Mouse (Mus musculus) liver, postnatal 0 days (tissue): Measurements from ENCODE around the gene Rps15. TPM values are rescaled to one million over a fixed set of nuclear protein-coding genes. Genes with fewer than 3 reads are reported as not detected.
A peak's percentile ranks its signal among the peaks of the same experiment; 100 is the strongest.

Experiments used
- ATAC-seq: fragments of 200-750 bp; cut with Nextera tagmentation; 2 replicates; pipeline ENCODE4 v1.8.0; 2017; ENCODE audit warnings: mild to moderate bottlenecking, moderate library complexity
- DNase-seq: peaks from one replicate; pipeline ENCODE4 v3.0.0-alpha.2; 2016
- H3K27ac ChIP-seq: fragments of 300-500 bp; sonication (generic); 2 replicates; pipeline ENCODE4 v1.5.1; 2014; ENCODE audit warnings: antibody characterized with exemption, moderate library complexity, mild to moderate bottlenecking, low read depth
- H3K27me3 ChIP-seq: fragments of 300-500 bp; sonication (generic); 2 replicates; pipeline ENCODE4 v1.6.1; 2014; ENCODE audit warnings: low read length, control low read depth, mixed read lengths; ENCODE audit not compliant: insufficient read depth
- H3K36me3 ChIP-seq: fragments of 300-500 bp; sonication (generic); replicated peaks from 2 replicates; pipeline ENCODE4 v1.6.1; 2014; ENCODE audit warnings: mild to moderate bottlenecking, control low read depth, low read length, moderate library complexity, mixed read lengths; ENCODE audit not compliant: insufficient read depth
- H3K4me1 ChIP-seq: fragments of 300-500 bp; sonication (generic); 2 replicates; pipeline ENCODE4 v1.6.1; 2014; ENCODE audit warnings: antibody characterized with exemption, mild to moderate bottlenecking, control low read depth; ENCODE audit not compliant: insufficient read depth
- H3K4me2 ChIP-seq: fragments of 300-500 bp; sonication (generic); 2 replicates; pipeline ENCODE4 v1.6.1; 2014; ENCODE audit warnings: low read depth, mild to moderate bottlenecking, low read length, moderate library complexity, mixed read lengths
- H3K4me3 ChIP-seq: fragments of 300-500 bp; sonication (generic); 2 replicates; pipeline ENCODE4 v1.5.1; 2014; ENCODE audit warnings: low read depth, low read length
- H3K9ac ChIP-seq: fragments of 300-500 bp; sonication (generic); replicated peaks from 2 replicates; pipeline ENCODE4 v1.6.1; 2014; ENCODE audit warnings: mild to moderate bottlenecking, moderate library complexity
- H3K9me3 ChIP-seq: fragments of 300-500 bp; sonication (generic); 2 replicates; pipeline ENCODE4 v1.6.1; 2016; ENCODE audit warnings: mild to moderate bottlenecking, control low read depth, low read length, mixed read lengths
- CTCF ChIP-seq: sonication (generic); IDR thresholded peaks from 2 replicates; pipeline ENCODE4 v1.5.1; 2016; ENCODE audit warnings: antibody characterized with exemption, low read depth
- EP300 ChIP-seq: IDR thresholded peaks from 2 replicates; pipeline ENCODE4 v1.6.1; 2016; ENCODE audit warnings: antibody characterized with exemption, low read depth, mild to moderate bottlenecking
- WGBS: fragments of 180-500 bp; shearing (Covaris S2); extraction: QIAGEN DNeasy Blood & Tissue Kit; methylation state at CpG from one replicate; pipeline ENCODE4 v1.1.7; 2014; ENCODE audit not compliant: insufficient replicate concordance; 5-methylcytosine and 5-hydroxymethylcytosine counted together
- polyA plus RNA-seq: library from polyadenylated mRNA; unstranded; fragments of >200 nt; fragmentation: Nextera tagmentation; extraction: Ambion mirVana; gene quantifications from 2 replicates; pipeline ENCODE4 v1.2.1, GENCODE M21; 2015

The Rps15 gene
- polyA plus RNA-seq, 1 experiment from 2014 or later: 466 TPM

DNA sequence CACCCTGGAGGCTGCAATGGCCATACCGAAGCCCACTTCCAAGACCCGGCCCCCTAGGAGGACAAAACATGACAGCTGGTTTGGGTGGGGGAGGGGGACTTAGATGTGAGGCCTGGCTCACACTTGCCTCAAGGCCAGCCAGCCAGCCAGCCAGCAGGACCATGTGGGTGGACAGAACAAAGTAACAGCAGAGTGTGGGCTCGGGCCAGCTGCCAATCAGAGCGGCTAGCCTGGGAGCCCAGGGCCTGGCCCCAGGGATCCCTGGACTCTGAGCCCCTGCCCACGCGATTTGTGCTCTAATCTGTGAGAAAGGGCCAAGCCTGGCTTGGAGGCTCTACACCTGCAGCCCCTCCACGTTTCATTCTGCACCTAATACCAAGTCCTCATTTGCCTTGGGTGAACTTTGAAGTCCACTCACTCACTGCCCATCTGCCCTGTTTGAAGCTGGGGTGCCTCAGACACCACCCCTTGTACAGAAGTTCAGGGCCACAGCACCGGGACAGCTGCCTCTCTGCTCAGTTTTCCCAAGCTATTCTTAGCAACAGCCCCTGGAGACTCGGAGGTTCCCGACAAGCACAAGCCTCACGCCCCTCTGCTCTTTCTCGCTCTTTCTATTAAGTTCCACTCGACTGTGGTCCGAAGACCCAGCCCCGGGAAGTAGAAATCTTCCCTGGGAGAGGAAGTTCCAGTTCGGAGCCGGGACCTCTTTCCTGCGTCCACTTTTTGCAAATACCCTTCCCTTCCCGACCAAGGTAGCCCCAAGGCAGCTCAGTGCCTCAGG is 32.2 kb upstream of the Rps15 start:
- Histone ChIP-seq H3K4me2 (peak overlapping the region; percentile 89), H3K9ac (peak overlapping the region; percentile 58), H3K27me3 (no peaks in the 10 kb centered on the region), H3K9me3 (no peaks in the 10 kb centered on the region), H3K36me3 (peaks cover 28% of the 10 kb centered on the region), H3K4me3 (peak overlapping the region; percentile 54), H3K4me1 (peaks cover 32% of the 10 kb centered on the region), H3K27ac (peak overlapping the region; percentile 97)
- DNase-seq (peak; percentile 80), ATAC-seq (0 out of 2 replicates have a peak, but pooled peaks have one; percentile 1)
- TF ChIP-seq EP300 (no peak), CTCF (no peak)
- WGBS: 14% methylated on average over 19 of the region's 19 CpGs

DNA sequence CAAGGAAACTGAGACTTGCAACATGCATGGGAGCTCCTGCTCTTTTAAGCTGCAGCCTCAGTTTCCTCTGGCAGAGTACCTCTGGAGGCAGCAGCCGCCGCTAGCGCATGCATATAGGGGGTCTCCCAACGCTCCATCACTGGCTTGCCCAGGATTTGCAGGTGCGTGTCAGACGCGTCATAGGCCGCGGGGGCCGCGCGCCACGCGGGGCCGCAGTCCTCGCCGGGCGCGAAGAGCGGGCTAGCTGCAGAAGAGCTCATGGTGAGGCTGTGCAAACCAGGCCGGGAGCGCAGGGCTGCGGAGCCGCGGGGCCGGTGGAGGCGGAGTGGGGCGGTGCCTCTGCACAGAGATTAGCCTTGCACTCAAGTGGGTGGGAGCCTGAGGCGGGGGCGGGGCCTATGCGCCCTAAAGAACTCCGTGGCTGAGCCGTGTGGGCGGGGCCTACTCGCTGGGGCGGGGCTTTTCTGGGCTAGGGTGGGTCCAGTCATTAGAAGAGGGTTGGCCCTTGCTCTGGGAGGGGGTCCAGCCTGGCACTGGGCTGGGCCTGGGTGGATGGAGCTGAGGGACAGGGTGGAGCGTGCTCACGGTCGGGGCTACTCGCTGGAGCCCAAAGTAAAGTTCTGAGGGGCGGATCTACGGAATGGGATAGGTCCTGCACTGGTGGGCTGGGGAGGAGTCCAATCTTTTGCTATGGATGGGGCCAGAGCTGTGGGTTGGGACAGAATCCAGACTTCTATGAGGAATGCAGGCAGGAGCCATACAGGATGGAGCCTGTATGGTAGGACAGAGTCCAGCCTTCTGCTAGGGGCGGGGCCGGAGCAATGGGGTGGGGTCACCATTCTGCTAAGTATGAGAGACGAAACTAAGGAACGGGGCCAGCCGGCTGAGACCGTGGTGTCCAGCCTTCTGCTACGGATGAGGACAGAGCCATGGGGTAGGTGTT is 31.3 kb upstream of the Rps15 start, which contains the start of the genes Gamt and Dazap1:
TSS of gene Gamt (minus strand) at position 371 of the 943 bp plus-strand sequence.
TSS of gene Dazap1 (plus strand) at position 845 of the 943 bp plus-strand sequence.
- 0 out of 2 replicates have a peak, but pooled peaks have one; percentile 32 for TF ChIP-seq EP300
- no peak for TF ChIP-seq CTCF
- under 1% methylated on average over 49 of the region's 49 CpGs for WGBS
- Histone ChIP-seq H3K9ac (peak within 1 kb of the TSS; percentile 61), H3K4me2 (peak within 1 kb of the TSS; percentile 89), H3K9me3 (no peaks in the 10 kb centered on the region), H3K4me3 (peak within 1 kb of the TSS; percentile 54), H3K4me1 (peaks cover 37% of the 10 kb centered on the region), H3K27ac (peak within 1 kb of the TSS; percentile 97), H3K27me3 (no peaks in the 10 kb centered on the region), H3K36me3 (peaks cover 19% of the 10 kb centered on the region)
- DNase-seq: peak; percentile 99
- peak; percentile 74 for ATAC-seq

- DNase-seq (peak; percentile 98), ATAC-seq (peak; percentile 62)
- Histone ChIP-seq H3K9ac (peak overlapping the region; percentile 61), H3K4me3 (peak overlapping the region; percentile 54), H3K4me1 (peaks cover 43% of the 10 kb centered on the region), H3K36me3 (peaks cover 15% of the 10 kb centered on the region), H3K27ac (peak overlapping the region; percentile 97), H3K9me3 (no peaks in the 10 kb centered on the region), H3K27me3 (no peaks in the 10 kb centered on the region), H3K4me2 (peak overlapping the region; percentile 89)
- WGBS: under 1% methylated on average over 14 of the region's 14 CpGs
- TF ChIP-seq EP300 (no peak), CTCF (no peak)
Measured at GRCm38 (mm10) chr10:80261585-80261968, 30.7 kb upstream of the Rps15 start.

DNA sequence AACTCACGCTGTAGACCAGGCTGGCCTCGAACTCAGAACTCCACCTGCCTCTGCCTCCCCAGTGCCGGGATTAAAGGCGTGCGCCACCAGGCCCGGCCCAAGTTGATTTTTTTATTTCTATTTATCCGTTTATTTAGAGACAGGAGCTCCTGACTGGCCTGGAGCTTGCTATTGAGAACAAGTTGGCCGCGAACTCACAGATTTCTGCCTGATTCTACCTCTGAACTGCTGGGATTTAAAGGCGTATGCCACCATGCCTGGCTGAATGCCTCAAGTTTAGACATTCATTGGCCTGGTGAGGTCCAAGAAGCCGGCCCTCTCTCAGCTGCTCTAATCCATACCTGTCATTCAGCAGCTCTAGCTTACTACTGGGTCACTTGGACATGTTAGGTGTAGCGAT is 30.1 kb upstream of the Rps15 start:
- TF ChIP-seq EP300: no peak
- no peak for TF ChIP-seq CTCF
- H3K36me3 ChIP-seq: peaks cover 15% of the 10 kb centered on the region
- no peaks in the 10 kb centered on the region for H3K27me3 ChIP-seq
- no peaks in the 10 kb centered on the region for H3K9me3 ChIP-seq
- H3K9ac ChIP-seq: 0 out of 2 replicates have a peak overlapping the region, but pooled peaks have one; percentile 12
- peak overlapping the region; percentile 89 for H3K4me2 ChIP-seq
- peaks cover 49% of the 10 kb centered on the region for H3K4me1 ChIP-seq
- H3K27ac ChIP-seq: peak overlapping the region; percentile 97
- peak overlapping the region; percentile 54 for H3K4me3 ChIP-seq
- ATAC-seq: no peak
- WGBS: 58% methylated on average over 12 of the region's 12 CpGs
- no peak for DNase-seq

DNA sequence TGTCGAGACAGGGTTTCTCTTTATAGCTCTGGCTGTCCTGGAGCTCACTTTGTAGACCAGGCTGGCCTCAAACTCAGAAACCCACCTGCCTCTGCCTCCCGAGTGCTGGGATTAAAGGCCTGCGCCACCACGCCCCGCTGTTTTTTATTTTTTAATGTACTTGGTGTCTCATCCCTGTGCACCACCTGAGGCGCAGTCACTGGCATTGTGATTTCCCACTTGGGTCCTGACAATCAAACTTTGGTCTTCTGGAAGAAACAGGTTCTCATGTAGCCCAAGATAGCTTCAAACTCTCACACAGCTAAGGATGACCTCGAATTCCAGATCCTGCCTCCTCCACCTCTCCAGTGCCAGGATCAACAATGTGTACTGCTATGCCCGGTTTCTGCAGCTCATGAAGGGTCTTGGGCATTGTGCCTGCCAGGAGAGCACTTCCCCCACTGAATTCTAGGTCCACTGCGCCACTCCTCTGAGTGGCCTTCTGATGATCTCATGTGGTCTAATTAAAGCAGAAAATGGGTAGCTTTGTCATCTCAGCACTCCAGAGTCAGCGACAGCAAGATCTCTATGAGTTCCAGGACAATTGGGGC is 29.4 kb upstream of the Rps15 start:
- Histone ChIP-seq H3K36me3 (peaks cover 19% of the 10 kb centered on the region), H3K27me3 (no peaks in the 10 kb centered on the region), H3K9me3 (no peaks in the 10 kb centered on the region), H3K27ac (no peak overlapping the region), H3K4me3 (no peak overlapping the region), H3K4me2 (no peak overlapping the region), H3K9ac (0 out of 2 replicates have a peak overlapping the region, but pooled peaks have one; percentile 12), H3K4me1 (peaks cover 56% of the 10 kb centered on the region)
- ATAC-seq (no peak), DNase-seq (no peak)
- WGBS: 89% methylated on average over 10 of the region's 10 CpGs
- no peak for TF ChIP-seq CTCF
